Mouse (Mus musculus) midbrain, embryonic 14.5 days (tissue): Measurements from ENCODE around the gene Sh3pxd2a. TPM values are rescaled to one million over a fixed set of nuclear protein-coding genes. Genes with fewer than 3 reads are reported as not detected.

Experiments used
- ATAC-seq: fragments of 200-750 bp; cut with Nextera tagmentation; 2 replicates; pipeline ENCODE4 v1.8.0; 2017; ENCODE audit warnings: moderate number of reproducible peaks, moderate library complexity; ENCODE audit not compliant: low FRiP score, low TSS enrichment
- DNase-seq: peaks from one replicate; pipeline ENCODE4 v3.0.0-alpha.2; 2015
- H3K27ac ChIP-seq: fragments of 300-500 bp; sonication (generic); replicated peaks from 2 replicates; pipeline ENCODE4 v1.5.1; 2014; ENCODE audit warnings: mild to moderate bottlenecking, low read depth, low read length, moderate library complexity
- H3K27me3 ChIP-seq: fragments of 300-500 bp; sonication (generic); 2 replicates; pipeline ENCODE4 v1.6.1; 2014; ENCODE audit warnings: low read length, control low read depth, mixed read lengths; ENCODE audit not compliant: control insufficient read depth, insufficient read depth
- H3K36me3 ChIP-seq: fragments of 300-500 bp; sonication (generic); 2 replicates; pipeline ENCODE4 v1.6.1; 2014; ENCODE audit warnings: low read length, control low read depth; ENCODE audit not compliant: control insufficient read depth, insufficient read depth
- H3K4me1 ChIP-seq: fragments of 300-500 bp; sonication (generic); 2 replicates; pipeline ENCODE4 v1.6.1; 2014; ENCODE audit warnings: mild to moderate bottlenecking, antibody characterized with exemption, low read length, control low read depth; ENCODE audit not compliant: control insufficient read depth, insufficient read depth
- H3K4me2 ChIP-seq: fragments of 300-500 bp; sonication (generic); 2 replicates; pipeline ENCODE4 v1.6.1; 2014; ENCODE audit warnings: mild to moderate bottlenecking, low read length, moderate library complexity
- H3K4me3 ChIP-seq: fragments of 300-500 bp; sonication (generic); replicated peaks from 2 replicates; pipeline ENCODE4 v1.5.1; 2014; ENCODE audit warnings: low read depth, low read length
- H3K9ac ChIP-seq: fragments of 300-500 bp; sonication (generic); replicated peaks from 2 replicates; pipeline ENCODE4 v1.6.1; 2014; ENCODE audit warnings: mild to moderate bottlenecking, low read length, moderate library complexity
- H3K9me3 ChIP-seq: fragments of 300-500 bp; sonication (generic); 2 replicates; pipeline ENCODE4 v1.6.1; 2016; ENCODE audit warnings: low read length, control low read depth, mixed read lengths; ENCODE audit not compliant: control insufficient read depth
- WGBS: fragments of 180-500 bp; shearing (Covaris S2); extraction: QIAGEN DNeasy Blood & Tissue Kit; methylation state at CpG from one replicate; pipeline ENCODE4 v1.1.7; 2014; 5-methylcytosine and 5-hydroxymethylcytosine counted together
- polyA plus RNA-seq: library from polyadenylated mRNA; unstranded; fragments of >200 nt; fragmentation: Nextera tagmentation; extraction: Ambion mirVana; gene quantifications from 2 replicates; pipeline ENCODE4 v1.2.1, GENCODE M21; 2014

Gene Sh3pxd2a
- polyA plus RNA-seq, 1 experiment from 2014 or later: 2.4 TPM

DNA sequence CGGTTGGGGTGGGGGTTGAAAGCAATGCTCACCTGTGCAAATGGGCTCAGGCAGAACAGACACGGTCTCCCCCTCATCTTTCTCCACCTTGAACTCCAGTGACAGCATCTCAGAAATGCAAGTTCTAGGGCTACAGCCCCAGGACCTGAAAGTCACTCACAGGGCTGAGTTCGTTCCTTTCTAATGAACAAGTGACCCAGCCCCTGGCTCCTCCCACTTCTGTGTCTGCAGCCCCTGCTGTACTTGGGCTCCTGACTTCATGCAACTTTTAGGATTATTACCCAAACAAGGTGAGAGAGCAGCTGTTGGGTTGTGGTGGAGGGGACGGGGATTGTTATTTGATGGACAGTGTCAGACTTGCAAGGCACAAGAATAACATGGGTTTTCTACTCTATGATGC lies 23.2 kb downstream of the Sh3pxd2a start:
- Histone ChIP-seq H3K9ac (no peak overlapping the region), H3K9me3 (no peaks in the 10 kb centered on the region), H3K4me1 (no peaks in the 10 kb centered on the region), H3K27ac (no peak overlapping the region), H3K4me2 (no peak overlapping the region), H3K27me3 (no peaks in the 10 kb centered on the region), H3K36me3 (no peaks in the 10 kb centered on the region), H3K4me3 (no peak overlapping the region)
- no peak for ATAC-seq
- no peak for DNase-seq
- WGBS: 88% methylated on average over 4 of the region's 4 CpGs

DNA sequence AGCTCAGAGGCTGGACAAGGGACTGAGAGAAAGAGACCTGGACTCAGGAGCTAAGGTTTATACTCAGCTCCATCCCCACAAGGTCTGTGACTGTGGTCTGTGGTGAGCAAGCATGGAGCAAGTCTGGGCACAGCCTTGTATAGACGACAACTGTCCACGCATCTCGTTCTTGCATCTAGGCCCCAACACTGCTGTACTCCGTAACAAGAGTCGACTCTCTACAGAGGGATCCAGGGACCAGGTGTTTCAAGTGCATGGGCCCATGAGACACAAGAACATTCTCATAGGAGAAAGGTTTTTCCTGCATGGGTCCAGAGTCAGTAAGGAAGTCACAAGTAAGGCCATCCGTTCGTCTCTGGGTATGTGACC lies 23.8 kb downstream of the Sh3pxd2a start:
- WGBS: 95% methylated on average over 7 of the region's 7 CpGs
- Histone ChIP-seq H3K27me3 (no peaks in the 10 kb centered on the region), H3K27ac (no peak overlapping the region), H3K9ac (no peak overlapping the region), H3K9me3 (no peaks in the 10 kb centered on the region), H3K4me3 (no peak overlapping the region), H3K36me3 (no peaks in the 10 kb centered on the region), H3K4me1 (no peaks in the 10 kb centered on the region), H3K4me2 (no peak overlapping the region)
- no peak for DNase-seq
- ATAC-seq: no peak

DNA sequence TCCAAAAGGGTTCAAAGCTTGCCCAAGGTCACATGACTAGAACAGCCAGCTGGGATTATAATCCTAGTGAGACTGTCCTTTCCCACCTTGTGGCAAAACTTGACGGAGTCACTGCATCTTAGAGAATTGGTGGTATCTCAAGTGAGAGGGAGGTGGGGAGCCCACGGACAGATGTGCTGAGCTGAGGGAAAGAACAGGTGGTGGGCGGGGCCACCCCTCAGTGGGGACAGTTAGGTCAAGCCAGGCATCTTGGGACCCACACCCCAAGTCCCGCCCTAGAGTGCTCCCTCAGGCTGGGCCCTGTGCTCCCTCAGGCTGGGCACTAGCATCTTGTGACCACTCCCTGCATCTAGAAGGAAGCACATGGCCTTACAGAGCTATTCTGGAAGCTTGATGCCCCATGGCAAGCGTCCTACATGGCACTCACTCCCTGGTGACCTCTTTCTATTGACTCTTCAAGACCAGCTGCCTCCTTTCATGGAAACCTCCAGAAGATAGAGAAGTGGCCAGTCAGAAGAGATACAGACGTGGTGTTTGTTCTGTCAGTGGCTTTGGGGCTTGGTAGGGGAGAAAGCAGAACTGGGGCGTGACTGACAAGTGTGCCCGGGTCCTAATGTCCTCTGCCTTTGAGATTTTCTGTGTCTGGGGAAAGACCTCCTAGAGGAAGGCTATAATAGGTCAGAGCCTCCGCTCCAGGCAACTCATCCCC lies 24.3 kb downstream of the Sh3pxd2a start:
- H3K9me3 ChIP-seq: no peaks in the 10 kb centered on the region
- H3K4me2 ChIP-seq: no peak overlapping the region
- no peak for ATAC-seq
- no peak overlapping the region for H3K27ac ChIP-seq
- no peaks in the 10 kb centered on the region for H3K4me1 ChIP-seq
- H3K36me3 ChIP-seq: no peaks in the 10 kb centered on the region
- H3K4me3 ChIP-seq: no peak overlapping the region
- H3K27me3 ChIP-seq: no peaks in the 10 kb centered on the region
- 90% methylated on average over 9 of the region's 9 CpGs for WGBS
- DNase-seq: no peak
- H3K9ac ChIP-seq: no peak overlapping the region

DNA sequence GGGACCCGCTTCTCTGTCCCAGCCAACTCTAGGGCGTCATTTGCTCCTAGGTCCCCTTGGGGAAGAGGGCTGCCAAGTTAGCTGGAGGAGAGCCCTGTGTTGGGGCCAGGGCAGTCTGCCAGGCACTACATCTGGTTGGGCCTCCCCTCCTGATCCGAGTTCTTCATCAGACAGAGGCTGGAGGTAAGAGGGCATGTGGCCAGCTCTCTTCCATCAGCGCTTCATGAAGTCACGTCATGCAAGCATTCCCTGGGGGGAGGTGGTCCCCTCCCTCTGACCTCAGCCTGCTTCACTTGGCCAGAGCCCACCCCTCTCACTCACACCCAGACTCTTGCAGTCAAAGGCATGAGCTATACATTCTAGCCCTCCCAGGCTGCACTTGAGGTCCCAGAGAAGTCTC lies 25.8 kb downstream of the Sh3pxd2a start:
- H3K4me1 ChIP-seq: no peaks in the 10 kb centered on the region
- no peak overlapping the region for H3K4me3 ChIP-seq
- ATAC-seq: peak; percentile 27; the same call in 1 of the 2 replicates
- no peaks in the 10 kb centered on the region for H3K9me3 ChIP-seq
- H3K27ac ChIP-seq: no peak overlapping the region
- no peaks in the 10 kb centered on the region for H3K27me3 ChIP-seq
- H3K9ac ChIP-seq: no peak overlapping the region
- peak; percentile 53 for DNase-seq
- no peak overlapping the region for H3K4me2 ChIP-seq
- no peaks in the 10 kb centered on the region for H3K36me3 ChIP-seq
- 75% methylated on average over 5 of the region's 5 CpGs for WGBS

DNA sequence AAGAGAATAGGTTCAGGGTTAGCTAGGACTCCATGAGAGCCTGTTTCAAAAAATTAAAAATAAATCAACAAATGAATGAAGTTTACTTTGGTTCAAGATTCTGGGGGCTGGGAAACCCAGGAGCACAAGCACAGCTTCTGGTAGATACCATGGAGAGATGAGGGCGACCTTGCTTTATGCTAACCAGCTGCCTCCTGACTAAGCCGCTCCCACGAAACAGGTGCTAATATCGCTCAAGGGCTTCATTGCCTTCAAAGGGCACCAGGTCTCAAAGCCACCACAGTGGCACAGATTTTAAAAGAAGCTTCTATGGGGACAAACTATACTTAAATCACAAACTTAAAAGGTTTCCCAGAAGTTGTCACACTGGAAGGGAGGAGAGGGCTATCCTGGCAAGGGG lies 27.2 kb downstream of the Sh3pxd2a start:
- ATAC-seq: no peak

DNA sequence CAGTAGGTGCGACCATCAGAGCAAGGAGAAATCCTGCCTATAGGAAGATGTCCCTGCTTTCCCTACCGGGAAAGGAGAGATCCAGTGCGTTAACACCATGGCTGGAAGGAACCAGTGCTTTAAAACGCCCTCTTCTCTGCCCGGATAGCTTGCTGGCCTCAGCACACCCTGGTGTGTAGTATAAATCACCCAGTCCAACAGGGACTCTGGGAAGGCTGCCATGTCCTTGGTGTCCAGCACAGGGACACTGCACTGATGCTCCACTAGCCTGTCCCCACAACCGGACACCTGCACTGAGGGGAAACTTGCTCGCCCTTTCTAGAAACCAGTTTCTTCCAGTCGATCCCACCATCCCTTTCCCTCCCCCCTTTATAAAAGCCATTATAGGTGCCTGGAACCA lies 28.0 kb downstream of the Sh3pxd2a start:
- no peak overlapping the region for H3K27ac ChIP-seq
- H3K9me3 ChIP-seq: no peaks in the 10 kb centered on the region
- ATAC-seq (no peak), DNase-seq (no peak)
- no peaks in the 10 kb centered on the region for H3K27me3 ChIP-seq
- H3K36me3 ChIP-seq: no peaks in the 10 kb centered on the region
- H3K9ac ChIP-seq: no peak overlapping the region
- no peak overlapping the region for H3K4me2 ChIP-seq
- no peak overlapping the region for H3K4me3 ChIP-seq
- WGBS: 91% methylated on average over 8 of the region's 8 CpGs
- peaks cover 2% of the 10 kb centered on the region; the same call in 1 of the 2 replicates for H3K4me1 ChIP-seq

More for the DNA sequence above, 27.2 kb downstream of the Sh3pxd2a start:
- DNase-seq: no peak
- Histone ChIP-seq H3K36me3 (no peaks in the 10 kb centered on the region), H3K27me3 (no peaks in the 10 kb centered on the region), H3K9me3 (no peaks in the 10 kb centered on the region), H3K4me1 (peaks cover 2% of the 10 kb centered on the region; the same call in 1 of the 2 replicates), H3K4me2 (no peak overlapping the region), H3K9ac (no peak overlapping the region), H3K27ac (no peak overlapping the region), H3K4me3 (no peak overlapping the region)
- 93% methylated on average over 4 of the region's 4 CpGs for WGBS

DNA sequence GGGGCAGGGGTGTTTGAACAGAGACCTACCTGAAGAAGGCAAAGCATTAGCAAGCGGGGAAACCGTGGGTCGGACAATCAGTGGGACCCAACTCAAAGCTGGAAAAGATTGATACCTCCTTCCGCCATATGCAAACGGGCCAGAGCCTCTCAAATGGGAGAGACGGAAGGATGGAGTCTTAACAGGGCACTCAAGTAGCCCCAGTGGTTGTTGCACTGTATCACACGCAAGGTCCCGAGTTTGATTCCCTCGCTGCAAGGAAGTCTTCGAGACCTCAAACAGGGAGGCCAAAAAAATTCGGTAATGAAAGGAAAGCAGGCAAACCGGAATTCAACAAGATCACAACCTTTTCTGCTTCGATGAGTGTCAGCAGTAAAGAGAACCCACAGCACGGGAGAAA lies 29.5 kb downstream of the Sh3pxd2a start:
- Histone ChIP-seq H3K9ac (no peak overlapping the region), H3K36me3 (no peaks in the 10 kb centered on the region), H3K9me3 (no peaks in the 10 kb centered on the region), H3K27ac (no peak overlapping the region), H3K4me2 (no peak overlapping the region), H3K27me3 (no peaks in the 10 kb centered on the region), H3K4me3 (no peak overlapping the region), H3K4me1 (peaks cover 2% of the 10 kb centered on the region; the same call in 1 of the 2 replicates)
- WGBS: 97% methylated on average over 14 of the region's 14 CpGs
- ATAC-seq: no peak
- DNase-seq: no peak

DNA sequence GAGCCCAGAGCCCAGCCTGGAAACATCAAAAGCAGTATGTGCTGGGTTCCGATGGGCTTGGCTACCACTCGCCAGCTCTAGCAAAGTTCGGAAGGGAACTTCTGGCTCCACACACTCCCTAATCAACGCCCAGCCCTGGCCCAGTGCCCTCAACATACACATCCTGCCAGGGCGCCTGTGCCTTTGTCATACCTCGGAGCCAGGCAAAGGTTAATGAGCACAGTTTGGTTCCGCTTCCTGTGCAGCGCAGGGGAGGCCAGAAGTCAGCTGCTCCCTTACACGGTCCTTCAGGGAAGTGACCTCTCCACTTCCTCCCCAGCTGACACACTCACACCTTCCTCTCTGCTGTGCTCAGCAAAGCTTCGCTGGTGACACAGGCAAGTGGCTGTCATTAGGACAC lies 31.9 kb downstream of the Sh3pxd2a start:
- Histone ChIP-seq H3K27me3 (no peaks in the 10 kb centered on the region), H3K4me3 (no peak overlapping the region), H3K4me2 (no peak overlapping the region), H3K27ac (no peak overlapping the region), H3K9ac (no peak overlapping the region), H3K36me3 (no peaks in the 10 kb centered on the region), H3K4me1 (peaks cover 7% of the 10 kb centered on the region; the same call in 1 of the 2 replicates), H3K9me3 (no peaks in the 10 kb centered on the region)
- ATAC-seq (no peak), DNase-seq (no peak)
- WGBS: 75% methylated on average over 10 of the region's 10 CpGs

DNA sequence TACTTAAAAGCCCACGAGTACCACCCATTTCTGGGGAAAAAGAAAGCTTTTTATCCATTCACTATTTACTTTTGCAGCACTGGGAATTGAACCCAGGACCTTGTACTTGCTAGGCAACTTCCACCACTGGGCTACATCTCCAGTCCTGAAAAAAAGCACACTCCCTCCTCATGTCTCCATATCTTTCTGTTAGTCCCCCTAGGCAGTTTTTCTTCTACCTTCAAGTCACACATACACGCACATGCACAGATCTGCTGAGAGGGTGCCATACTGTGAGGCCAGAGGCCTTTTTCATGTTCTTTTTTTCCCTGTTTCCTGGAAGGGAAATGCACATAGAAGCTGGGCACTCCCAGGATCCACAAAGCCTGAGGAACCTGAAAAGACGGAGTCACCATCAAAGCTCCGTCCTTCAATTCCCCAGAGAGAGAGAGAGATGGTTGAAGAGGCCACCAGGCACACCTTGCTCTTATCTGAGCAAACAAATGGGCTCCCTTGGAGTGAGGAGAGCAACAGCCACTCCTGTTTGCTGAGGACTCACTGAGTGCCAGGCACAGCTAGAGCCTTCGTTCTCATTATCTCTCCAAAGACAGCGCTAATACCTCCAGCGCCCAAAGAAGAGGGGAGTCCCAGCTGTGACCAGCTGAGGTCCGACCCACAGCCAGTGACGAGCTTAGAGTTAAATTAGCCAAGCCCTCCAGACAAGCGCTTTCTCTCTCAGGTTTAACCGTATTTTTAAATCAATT lies 32.8 kb downstream of the Sh3pxd2a start:
- no peak for ATAC-seq
- H3K27me3 ChIP-seq: no peaks in the 10 kb centered on the region
- no peak overlapping the region for H3K27ac ChIP-seq
- H3K4me2 ChIP-seq: no peak overlapping the region
- no peaks in the 10 kb centered on the region for H3K9me3 ChIP-seq
- peaks cover 7% of the 10 kb centered on the region; the same call in 1 of the 2 replicates for H3K4me1 ChIP-seq
- DNase-seq: no peak
- H3K36me3 ChIP-seq: no peaks in the 10 kb centered on the region
- H3K4me3 ChIP-seq: no peak overlapping the region
- 56% methylated on average over 11 of the region's 11 CpGs for WGBS
- no peak overlapping the region for H3K9ac ChIP-seq
